Mouse (Mus musculus) embryonic facial prominence, embryonic 14.5 days (tissue): ENCODE data around the gene Dhrs9. TPM values are rescaled to one million over a fixed set of nuclear protein-coding genes. Genes with fewer than 3 reads are reported as not detected.

Source experiments
- ATAC-seq: fragments of 200-750 bp; cut with Nextera tagmentation; 2 replicates; pipeline ENCODE4 v1.8.0; 2017; ENCODE audit warnings: low read depth, moderate number of reproducible peaks, moderate TSS enrichment
- DNase-seq: peaks from one replicate; pipeline ENCODE4 v3.0.0-alpha.2; 2015; ENCODE audit warnings: low spot score
- H3K27ac ChIP-seq: fragments of 300-500 bp; sonication (generic); replicated peaks from 2 replicates; pipeline ENCODE4 v1.5.1; 2014; ENCODE audit warnings: low read depth, mild to moderate bottlenecking, low read length, moderate library complexity
- H3K27me3 ChIP-seq: fragments of 300-500 bp; sonication (generic); replicated peaks from 2 replicates; pipeline ENCODE4 v1.6.1; 2014; ENCODE audit warnings: low read length; ENCODE audit not compliant: control insufficient read depth, insufficient read depth
- H3K36me3 ChIP-seq: fragments of 300-500 bp; sonication (generic); 2 replicates; pipeline ENCODE4 v1.6.1; 2014; ENCODE audit warnings: low read length, mixed read lengths; ENCODE audit not compliant: control insufficient read depth, insufficient read depth
- H3K4me1 ChIP-seq: fragments of 300-500 bp; sonication (generic); 2 replicates; pipeline ENCODE4 v1.6.1; 2014; ENCODE audit warnings: antibody characterized with exemption, low read length; ENCODE audit not compliant: control insufficient read depth, insufficient read depth
- H3K4me2 ChIP-seq: fragments of 300-500 bp; sonication (generic); 2 replicates; pipeline ENCODE4 v1.6.1; 2014; ENCODE audit warnings: low read depth, mild to moderate bottlenecking, low read length, moderate library complexity, mixed read lengths
- H3K4me3 ChIP-seq: fragments of 300-500 bp; sonication (generic); 2 replicates; pipeline ENCODE4 v1.5.1; 2014; ENCODE audit warnings: low read depth, mild to moderate bottlenecking, low read length
- H3K9ac ChIP-seq: fragments of 300-500 bp; sonication (generic); 2 replicates; pipeline ENCODE4 v1.6.1; 2014; ENCODE audit warnings: low read depth, mild to moderate bottlenecking, low read length, moderate library complexity, mixed read lengths
- H3K9me3 ChIP-seq: fragments of 300-500 bp; sonication (generic); 2 replicates; pipeline ENCODE4 v1.6.1; 2016; ENCODE audit warnings: low read length; ENCODE audit not compliant: control insufficient read depth
- WGBS: fragments of 180-500 bp; shearing (Covaris S2); extraction: QIAGEN DNeasy Blood & Tissue Kit; methylation state at CpG from one replicate; pipeline ENCODE4 v1.1.7; 2014; 5-methylcytosine and 5-hydroxymethylcytosine counted together
- polyA plus RNA-seq: library from polyadenylated mRNA; unstranded; fragments of >200 nt; fragmentation: Nextera tagmentation; extraction: Ambion mirVana; gene quantifications from 2 replicates; pipeline ENCODE4 v1.2.1, GENCODE M21; 2014

Gene Dhrs9
- polyA plus RNA-seq, 1 experiment from 2014 or later: not detected

GRCm38 (mm10) chr2:69441656-69442055 is 61.4 kb downstream of the Dhrs9 start:
- ATAC-seq (no peak), DNase-seq (peak; percentile 13)
- Histone ChIP-seq H3K4me3 (no peak overlapping the region), H3K4me2 (no peak overlapping the region), H3K9ac (no peak overlapping the region), H3K27ac (no peak overlapping the region), H3K4me1 (no peaks in the 10 kb centered on the region), H3K27me3 (no peaks in the 10 kb centered on the region), H3K36me3 (no peaks in the 10 kb centered on the region), H3K9me3 (no peaks in the 10 kb centered on the region)
- WGBS: 48% methylated on average over 3 of the region's 3 CpGs

- Histone ChIP-seq H3K4me1 (no peaks in the 10 kb centered on the region), H3K4me3 (no peak overlapping the region), H3K36me3 (no peaks in the 10 kb centered on the region), H3K27ac (no peak overlapping the region), H3K4me2 (no peak overlapping the region), H3K27me3 (no peaks in the 10 kb centered on the region), H3K9me3 (no peaks in the 10 kb centered on the region), H3K9ac (no peak overlapping the region)
- DNase-seq (peak; percentile 61), ATAC-seq (no peak)
- 70% methylated on average over 4 of the region's 4 CpGs for WGBS
Measured at GRCm38 (mm10) chr2:69445896-69446472, 65.7 kb downstream of the Dhrs9 start.

- ATAC-seq (no peak), DNase-seq (no peak)
- Histone ChIP-seq H3K36me3 (no peaks in the 10 kb centered on the region), H3K4me2 (no peak overlapping the region), H3K4me3 (no peak overlapping the region), H3K4me1 (no peaks in the 10 kb centered on the region), H3K27me3 (no peaks in the 10 kb centered on the region), H3K9ac (no peak overlapping the region), H3K9me3 (no peaks in the 10 kb centered on the region), H3K27ac (no peak overlapping the region)
- 86% methylated on average over 4 of the region's 4 CpGs for WGBS
Measured at GRCm38 (mm10) chr2:69448581-69448980, 68.3 kb downstream of the Dhrs9 start.

GRCm38 (mm10) chr2:69451128-69451527 is 70.9 kb downstream of the Dhrs9 start:
- H3K36me3 ChIP-seq: no peaks in the 10 kb centered on the region
- H3K27ac ChIP-seq: no peak overlapping the region
- 90% methylated on average over 5 of the region's 5 CpGs for WGBS
- DNase-seq (no peak), ATAC-seq (no peak)
- no peaks in the 10 kb centered on the region for H3K27me3 ChIP-seq
- no peak overlapping the region for H3K9ac ChIP-seq
- no peak overlapping the region for H3K4me3 ChIP-seq
- H3K4me2 ChIP-seq: no peak overlapping the region
- H3K4me1 ChIP-seq: no peaks in the 10 kb centered on the region
- H3K9me3 ChIP-seq: no peaks in the 10 kb centered on the region

Other genes with a start within 250 kb of the Dhrs9 start
- gene Nostrin, start 244.6 kb upstream of the Dhrs9 start, polyA plus RNA-seq: 1.6 and 1.9 TPM in 2 replicates
- 116 and 134 TPM in 2 replicates for gene Spc25, start 174.3 kb upstream of the Dhrs9 start, polyA plus RNA-seq
- not detected in 2 replicates for gene G6pc2, start 169.4 kb upstream of the Dhrs9 start, polyA plus RNA-seq
- gene Abcb11, start 37.8 kb upstream of the Dhrs9 start, polyA plus RNA-seq: not detected in 2 replicates
- gene Lrp2, start 205.6 kb downstream of the Dhrs9 start, polyA plus RNA-seq: 0.63 and 1.3 TPM in 2 replicates